Mouse (Mus musculus): ENCODE measurements around the gene Sorbs1.

Sorbs1 gene

GRCm38 (mm10) chr19:40410511-40410910, 103.1 kb downstream of the Sorbs1 start:
- H3K9me3 ChIP-seq (ENCODE audit: low read length), result no peaks in the 10 kb centered on the region
- no peaks in the 10 kb centered on the region for H3K27me3 ChIP-seq (ENCODE audit: insufficient read depth, low read length)
- no peaks in the 10 kb centered on the region for H3K36me3 ChIP-seq (ENCODE audit: insufficient read depth, low read length)
- peaks cover 22% of the 10 kb centered on the region for H3K4me1 ChIP-seq (replicated peaks; ENCODE audit: low read depth, low read length)
- TF ChIP-seq POU5F1 (IDR thresholded peaks at IDR 0.05; ENCODE audit: borderline replicate concordance, low read length), result no peak
- TF ChIP-seq NANOG (IDR thresholded peaks at IDR 0.05; ENCODE audit: borderline replicate concordance, low read length), result no peak
- TF ChIP-seq CTCF (conservative IDR thresholded peaks at IDR 0.05; ENCODE audit: low read length), result no peak
- 0 out of 2 replicates have a peak overlapping the region, but pooled peaks have one; percentile 54 for H3K4me3 ChIP-seq (replicated peaks; ENCODE audit: low read length)

- H3K9me3 ChIP-seq (ENCODE audit: low read length), result no peaks in the 10 kb centered on the region
- no peak for TF ChIP-seq POU5F1 (IDR thresholded peaks at IDR 0.05; ENCODE audit: borderline replicate concordance, low read length)
- no peak for TF ChIP-seq NANOG (IDR thresholded peaks at IDR 0.05; ENCODE audit: borderline replicate concordance, low read length)
- TF ChIP-seq CTCF (conservative IDR thresholded peaks at IDR 0.05; ENCODE audit: low read length), result no peak
Measured at GRCm38 (mm10) chr19:40410109-40410508, 103.5 kb downstream of the Sorbs1 start.

GRCm38 (mm10) chr19:40409500-40410035, 104.0 kb downstream of the Sorbs1 start:
- no peak for TF ChIP-seq CTCF (conservative IDR thresholded peaks at IDR 0.05; ENCODE audit: low read length)
- TF ChIP-seq POU5F1 (IDR thresholded peaks at IDR 0.05; ENCODE audit: borderline replicate concordance, low read length), result no peak
- no peak for TF ChIP-seq NANOG (IDR thresholded peaks at IDR 0.05; ENCODE audit: borderline replicate concordance, low read length)
- peak overlapping the region; percentile 54 for H3K4me3 ChIP-seq (replicated peaks; ENCODE audit: low read length)

More at GRCm38 (mm10) chr19:40410109-40410508, 103.5 kb downstream of the Sorbs1 start:
- Histone ChIP-seq H3K36me3 (ENCODE audit: insufficient read depth, low read length) (no peaks in the 10 kb centered on the region), H3K4me3 (replicated peaks; ENCODE audit: low read length) (peak overlapping the region; percentile 54), H3K27me3 (ENCODE audit: insufficient read depth, low read length) (no peaks in the 10 kb centered on the region), H3K4me1 (replicated peaks; ENCODE audit: low read depth, low read length) (peaks cover 18% of the 10 kb centered on the region)

GRCm38 (mm10) chr19:40407186-40407585, 106.4 kb downstream of the Sorbs1 start:
- TF ChIP-seq NANOG (IDR thresholded peaks at IDR 0.05; ENCODE audit: borderline replicate concordance, low read length) (no peak), CTCF (conservative IDR thresholded peaks at IDR 0.05; ENCODE audit: low read length) (no peak), POU5F1 (IDR thresholded peaks at IDR 0.05; ENCODE audit: borderline replicate concordance, low read length) (no peak)
- H3K4me1 ChIP-seq (replicated peaks; ENCODE audit: low read depth, low read length), result peaks cover 11% of the 10 kb centered on the region
- H3K9me3 ChIP-seq (ENCODE audit: low read length), result no peaks in the 10 kb centered on the region
- no peaks in the 10 kb centered on the region for H3K27me3 ChIP-seq (ENCODE audit: insufficient read depth, low read length)
- H3K36me3 ChIP-seq (ENCODE audit: insufficient read depth, low read length), result peaks cover under 1% of the 10 kb centered on the region; the same call in 1 of the 2 replicates
- no peak overlapping the region for H3K4me3 ChIP-seq (replicated peaks; ENCODE audit: low read length)

More at GRCm38 (mm10) chr19:40409500-40410035, 104.0 kb downstream of the Sorbs1 start:
- Histone ChIP-seq H3K27me3 (ENCODE audit: insufficient read depth, low read length) (no peaks in the 10 kb centered on the region), H3K9me3 (ENCODE audit: low read length) (no peaks in the 10 kb centered on the region), H3K4me1 (replicated peaks; ENCODE audit: low read depth, low read length) (peaks cover 15% of the 10 kb centered on the region), H3K36me3 (ENCODE audit: insufficient read depth, low read length) (no peaks in the 10 kb centered on the region)

- Histone ChIP-seq H3K27me3 (ENCODE audit: insufficient read depth, low read length) (no peaks in the 10 kb centered on the region), H3K9me3 (ENCODE audit: low read length) (no peaks in the 10 kb centered on the region), H3K4me3 (replicated peaks; ENCODE audit: low read length) (no peak overlapping the region), H3K36me3 (ENCODE audit: insufficient read depth, low read length) (peaks cover 6% of the 10 kb centered on the region; the same call in 1 of the 2 replicates), H3K4me1 (replicated peaks; ENCODE audit: low read depth, low read length) (peaks cover 11% of the 10 kb centered on the region)
- TF ChIP-seq CTCF (conservative IDR thresholded peaks at IDR 0.05; ENCODE audit: low read length) (no peak), POU5F1 (IDR thresholded peaks at IDR 0.05; ENCODE audit: borderline replicate concordance, low read length) (no peak), NANOG (IDR thresholded peaks at IDR 0.05; ENCODE audit: borderline replicate concordance, low read length) (no peak)
Measured at GRCm38 (mm10) chr19:40406661-40407060, 106.9 kb downstream of the Sorbs1 start.

- no peak for TF ChIP-seq CTCF (conservative IDR thresholded peaks at IDR 0.05; ENCODE audit: low read length)
- TF ChIP-seq POU5F1 (IDR thresholded peaks at IDR 0.05; ENCODE audit: borderline replicate concordance, low read length), result no peak
- no peak for TF ChIP-seq NANOG (IDR thresholded peaks at IDR 0.05; ENCODE audit: borderline replicate concordance, low read length)
- H3K27me3 ChIP-seq (ENCODE audit: insufficient read depth, low read length), result no peaks in the 10 kb centered on the region
- no peaks in the 10 kb centered on the region for H3K9me3 ChIP-seq (ENCODE audit: low read length)
- peaks cover 11% of the 10 kb centered on the region; the same call in 1 of the 2 replicates for H3K36me3 ChIP-seq (ENCODE audit: insufficient read depth, low read length)
- H3K4me1 ChIP-seq (replicated peaks; ENCODE audit: low read depth, low read length), result peaks cover 11% of the 10 kb centered on the region
- H3K4me3 ChIP-seq (replicated peaks; ENCODE audit: low read length), result no peak overlapping the region
Measured at GRCm38 (mm10) chr19:40405808-40406207, 107.8 kb downstream of the Sorbs1 start.

GRCm38 (mm10) chr19:40404582-40404981, 109.0 kb downstream of the Sorbs1 start:
- peaks cover 11% of the 10 kb centered on the region; the same call in 1 of the 2 replicates for H3K36me3 ChIP-seq (ENCODE audit: insufficient read depth, low read length)
- H3K4me1 ChIP-seq (replicated peaks; ENCODE audit: low read depth, low read length), result peaks cover 3% of the 10 kb centered on the region
- H3K4me3 ChIP-seq (replicated peaks; ENCODE audit: low read length), result no peak overlapping the region
- H3K9me3 ChIP-seq (ENCODE audit: low read length), result no peaks in the 10 kb centered on the region
- TF ChIP-seq POU5F1 (IDR thresholded peaks at IDR 0.05; ENCODE audit: borderline replicate concordance, low read length) (no peak), NANOG (IDR thresholded peaks at IDR 0.05; ENCODE audit: borderline replicate concordance, low read length) (no peak), CTCF (conservative IDR thresholded peaks at IDR 0.05; ENCODE audit: low read length) (peak; percentile 51)
- H3K27me3 ChIP-seq (ENCODE audit: insufficient read depth, low read length), result no peaks in the 10 kb centered on the region

- Histone ChIP-seq H3K4me3 (replicated peaks; ENCODE audit: low read length) (no peak overlapping the region), H3K27me3 (ENCODE audit: insufficient read depth, low read length) (no peaks in the 10 kb centered on the region), H3K9me3 (ENCODE audit: low read length) (no peaks in the 10 kb centered on the region), H3K36me3 (ENCODE audit: insufficient read depth, low read length) (peaks cover 11% of the 10 kb centered on the region; the same call in 1 of the 2 replicates), H3K4me1 (replicated peaks; ENCODE audit: low read depth, low read length) (no peaks in the 10 kb centered on the region; the same call in 1 of the 2 replicates)
- TF ChIP-seq POU5F1 (IDR thresholded peaks at IDR 0.05; ENCODE audit: borderline replicate concordance, low read length) (no peak), CTCF (conservative IDR thresholded peaks at IDR 0.05; ENCODE audit: low read length) (no peak), NANOG (IDR thresholded peaks at IDR 0.05; ENCODE audit: borderline replicate concordance, low read length) (no peak)
Measured at GRCm38 (mm10) chr19:40403999-40404398, 109.6 kb downstream of the Sorbs1 start.

All from E14TG2a.4 (cell line).